Mouse (Mus musculus) forebrain, embryonic 13.5 days (tissue): ENCODE results near the gene Lrrc49. TPM values are rescaled to one million over a fixed set of nuclear protein-coding genes. Genes with fewer than 3 reads are reported as not detected.
A peak's percentile ranks its signal among the peaks of the same experiment; 100 is the strongest.

Experiments
- ATAC-seq: fragments of 200-750 bp; cut with Nextera tagmentation; 2 replicates; pipeline ENCODE4 v1.8.0; 2017
- H3K27ac ChIP-seq: fragments of 300-500 bp; sonication (generic); 2 replicates; pipeline ENCODE4 v1.5.1; 2015; ENCODE audit warnings: inconsistent platforms, mild to moderate bottlenecking, moderate library complexity
- H3K27me3 ChIP-seq: fragments of 300-500 bp; sonication (generic); 2 replicates; pipeline ENCODE4 v1.6.1; 2015; ENCODE audit warnings: mild to moderate bottlenecking, inconsistent platforms
- H3K36me3 ChIP-seq: fragments of 300-500 bp; sonication (generic); 2 replicates; pipeline ENCODE4 v1.6.1; 2015; ENCODE audit warnings: mild to moderate bottlenecking, inconsistent platforms; ENCODE audit not compliant: poor library complexity, severe bottlenecking
- H3K4me1 ChIP-seq: fragments of 300-500 bp; sonication (generic); 2 replicates; pipeline ENCODE4 v1.6.1; 2015; ENCODE audit warnings: inconsistent platforms
- H3K4me2 ChIP-seq: fragments of 300-500 bp; sonication (generic); 2 replicates; pipeline ENCODE4 v1.6.1; 2015; ENCODE audit warnings: inconsistent platforms, mild to moderate bottlenecking, moderate library complexity
- H3K4me3 ChIP-seq: fragments of 300-500 bp; sonication (generic); 2 replicates; pipeline ENCODE4 v1.5.1; 2015; ENCODE audit warnings: mild to moderate bottlenecking, inconsistent platforms
- H3K9ac ChIP-seq: fragments of 300-500 bp; sonication (generic); 2 replicates; pipeline ENCODE4 v1.6.1; 2015; ENCODE audit warnings: mild to moderate bottlenecking, inconsistent platforms
- H3K9me3 ChIP-seq: fragments of 300-500 bp; sonication (generic); replicated peaks from 2 replicates; pipeline ENCODE4 v1.6.1; 2016; ENCODE audit warnings: inconsistent platforms
- WGBS: fragments of 180-500 bp; shearing (Covaris S2); methylation state at CpG from one replicate; pipeline ENCODE4 v1.1.7; 2015; 5-methylcytosine and 5-hydroxymethylcytosine counted together
- polyA plus RNA-seq: library from polyadenylated mRNA; unstranded; fragments of >200 nt; fragmentation: Nextera tagmentation; extraction: Ambion mirVana; gene quantifications from 2 replicates; pipeline ENCODE4 v1.2.1, GENCODE M21; 2015

The Lrrc49 gene
- polyA plus RNA-seq, 1 experiment from 2014 or later: 62.1 TPM

GRCm38 (mm10) chr9:60625895-60626294, 62.1 kb downstream of the Lrrc49 start:
- peaks cover 28% of the 10 kb centered on the region for H3K4me1 ChIP-seq
- H3K4me3 ChIP-seq: no peak overlapping the region
- H3K27ac ChIP-seq: 0 out of 2 replicates have a peak overlapping the region, but pooled peaks have one; percentile 12
- H3K27me3 ChIP-seq: no peaks in the 10 kb centered on the region
- no peaks in the 10 kb centered on the region for H3K36me3 ChIP-seq
- H3K4me2 ChIP-seq: no peak overlapping the region
- ATAC-seq: no peak
- no peak overlapping the region for H3K9ac ChIP-seq
- WGBS: 60% methylated on average over 1 of the region's 2 CpGs
- H3K9me3 ChIP-seq: no peaks in the 10 kb centered on the region

GRCm38 (mm10) chr9:60616946-60617345, 71.0 kb downstream of the Lrrc49 start:
- no peak overlapping the region; the same call in 1 of the 2 replicates for H3K27ac ChIP-seq
- WGBS: 76% methylated on average over 9 of the region's 9 CpGs

GRCm38 (mm10) chr9:60616359-60616758, 71.6 kb downstream of the Lrrc49 start:
- 76% methylated on average over 7 of the region's 7 CpGs for WGBS
- no peak for ATAC-seq
- H3K36me3 ChIP-seq: peaks cover 38% of the 10 kb centered on the region
- peaks cover 3% of the 10 kb centered on the region; the same call in 1 of the 2 replicates for H3K4me1 ChIP-seq
- H3K27me3 ChIP-seq: no peaks in the 10 kb centered on the region
- no peaks in the 10 kb centered on the region for H3K9me3 ChIP-seq
- no peak overlapping the region for H3K4me3 ChIP-seq
- H3K9ac ChIP-seq: no peak overlapping the region
- H3K27ac ChIP-seq: no peak overlapping the region
- no peak overlapping the region for H3K4me2 ChIP-seq

More at GRCm38 (mm10) chr9:60616946-60617345, 71.0 kb downstream of the Lrrc49 start:
- H3K9me3 ChIP-seq: no peaks in the 10 kb centered on the region
- H3K4me2 ChIP-seq: no peak overlapping the region
- H3K4me1 ChIP-seq: peaks cover 3% of the 10 kb centered on the region; the same call in 1 of the 2 replicates
- H3K4me3 ChIP-seq: no peak overlapping the region
- H3K9ac ChIP-seq: no peak overlapping the region
- peaks cover 32% of the 10 kb centered on the region for H3K36me3 ChIP-seq
- no peaks in the 10 kb centered on the region for H3K27me3 ChIP-seq
- ATAC-seq: no peak

GRCm38 (mm10) chr9:60612260-60612659, 75.7 kb downstream of the Lrrc49 start:
- Histone ChIP-seq H3K4me2 (no peak overlapping the region), H3K4me3 (no peak overlapping the region), H3K9ac (no peak overlapping the region), H3K27me3 (no peaks in the 10 kb centered on the region), H3K36me3 (peaks cover 54% of the 10 kb centered on the region), H3K9me3 (no peaks in the 10 kb centered on the region), H3K4me1 (peaks cover 3% of the 10 kb centered on the region; the same call in 1 of the 2 replicates), H3K27ac (no peak overlapping the region)
- WGBS: 95% methylated on average over 2 of the region's 2 CpGs
- no peak for ATAC-seq

- H3K4me2 ChIP-seq: no peak overlapping the region
- no peak for ATAC-seq
- H3K4me1 ChIP-seq: no peaks in the 10 kb centered on the region
- 87% methylated on average over 13 of the region's 13 CpGs for WGBS
- H3K9me3 ChIP-seq: no peaks in the 10 kb centered on the region
- no peak overlapping the region for H3K4me3 ChIP-seq
- H3K9ac ChIP-seq: no peak overlapping the region
- peaks cover 67% of the 10 kb centered on the region for H3K36me3 ChIP-seq
- no peak overlapping the region for H3K27ac ChIP-seq
- no peaks in the 10 kb centered on the region for H3K27me3 ChIP-seq
Observed at GRCm38 (mm10) chr9:60610194-60610593, 77.8 kb downstream of the Lrrc49 start.

GRCm38 (mm10) chr9:60608857-60609256, 79.1 kb downstream of the Lrrc49 start:
- no peak for ATAC-seq
- no peak overlapping the region for H3K4me2 ChIP-seq
- no peak overlapping the region for H3K27ac ChIP-seq
- WGBS: 94% methylated on average over 9 of the region's 9 CpGs
- H3K36me3 ChIP-seq: peaks cover 69% of the 10 kb centered on the region
- H3K4me1 ChIP-seq: no peaks in the 10 kb centered on the region
- no peaks in the 10 kb centered on the region for H3K27me3 ChIP-seq
- H3K4me3 ChIP-seq: no peak overlapping the region
- H3K9me3 ChIP-seq: no peaks in the 10 kb centered on the region
- no peak overlapping the region for H3K9ac ChIP-seq

- 87% methylated on average over 3 of the region's 3 CpGs for WGBS
- H3K9me3 ChIP-seq: no peaks in the 10 kb centered on the region
- H3K4me3 ChIP-seq: no peak overlapping the region
- peaks cover 67% of the 10 kb centered on the region for H3K36me3 ChIP-seq
- ATAC-seq: no peak
- H3K27me3 ChIP-seq: no peaks in the 10 kb centered on the region
- no peak overlapping the region for H3K27ac ChIP-seq
- no peak overlapping the region for H3K4me2 ChIP-seq
- H3K9ac ChIP-seq: no peak overlapping the region
- H3K4me1 ChIP-seq: no peaks in the 10 kb centered on the region
Observed at GRCm38 (mm10) chr9:60608086-60608485, 79.9 kb downstream of the Lrrc49 start.

GRCm38 (mm10) chr9:60604971-60605370, 83.0 kb downstream of the Lrrc49 start:
- no peak overlapping the region for H3K9ac ChIP-seq
- H3K27ac ChIP-seq: no peak overlapping the region
- WGBS: 89% methylated on average over 2 of the region's 2 CpGs
- no peak overlapping the region for H3K4me3 ChIP-seq
- no peaks in the 10 kb centered on the region for H3K4me1 ChIP-seq
- no peaks in the 10 kb centered on the region for H3K27me3 ChIP-seq
- no peak for ATAC-seq
- H3K4me2 ChIP-seq: no peak overlapping the region
- H3K36me3 ChIP-seq: peaks cover 79% of the 10 kb centered on the region
- H3K9me3 ChIP-seq: no peaks in the 10 kb centered on the region

GRCm38 (mm10) chr9:60601936-60602335, 86.0 kb downstream of the Lrrc49 start:
- 89% methylated on average over 10 of the region's 10 CpGs for WGBS
- Histone ChIP-seq H3K27me3 (no peaks in the 10 kb centered on the region), H3K36me3 (peaks cover 77% of the 10 kb centered on the region)

GRCm38 (mm10) chr9:60600273-60600672, 87.7 kb downstream of the Lrrc49 start:
- no peak overlapping the region for H3K9ac ChIP-seq
- H3K9me3 ChIP-seq: no peaks in the 10 kb centered on the region
- no peak overlapping the region for H3K4me2 ChIP-seq
- H3K27me3 ChIP-seq: no peaks in the 10 kb centered on the region
- no peak for ATAC-seq
- peaks cover 81% of the 10 kb centered on the region for H3K36me3 ChIP-seq
- H3K4me3 ChIP-seq: no peak overlapping the region
- H3K4me1 ChIP-seq: no peaks in the 10 kb centered on the region
- 90% methylated on average over 4 of the region's 4 CpGs for WGBS
- no peak overlapping the region for H3K27ac ChIP-seq

More at GRCm38 (mm10) chr9:60601936-60602335, 86.0 kb downstream of the Lrrc49 start:
- Histone ChIP-seq H3K4me3 (no peak overlapping the region), H3K4me2 (no peak overlapping the region), H3K4me1 (no peaks in the 10 kb centered on the region), H3K9me3 (no peaks in the 10 kb centered on the region), H3K9ac (no peak overlapping the region), H3K27ac (no peak overlapping the region)
- ATAC-seq: no peak

- H3K27ac ChIP-seq: no peak overlapping the region
- no peaks in the 10 kb centered on the region for H3K4me1 ChIP-seq
- no peaks in the 10 kb centered on the region for H3K9me3 ChIP-seq
- H3K4me2 ChIP-seq: no peak overlapping the region
- H3K27me3 ChIP-seq: no peaks in the 10 kb centered on the region
- H3K9ac ChIP-seq: no peak overlapping the region
- no peak overlapping the region for H3K4me3 ChIP-seq
- peaks cover 75% of the 10 kb centered on the region for H3K36me3 ChIP-seq
- ATAC-seq: no peak
- 82% methylated on average over 2 of the region's 2 CpGs for WGBS
Observed at GRCm38 (mm10) chr9:60599489-60599888, 88.5 kb downstream of the Lrrc49 start.

GRCm38 (mm10) chr9:60595406-60595805, 92.6 kb downstream of the Lrrc49 start:
- no peak for ATAC-seq
- WGBS: 85% methylated on average over 7 of the region's 7 CpGs
- H3K27me3 ChIP-seq: no peaks in the 10 kb centered on the region
- no peak overlapping the region for H3K27ac ChIP-seq
- H3K4me1 ChIP-seq: no peaks in the 10 kb centered on the region
- peaks cover 78% of the 10 kb centered on the region for H3K36me3 ChIP-seq
- H3K4me3 ChIP-seq: no peak overlapping the region
- H3K4me2 ChIP-seq: no peak overlapping the region
- no peaks in the 10 kb centered on the region for H3K9me3 ChIP-seq
- H3K9ac ChIP-seq: no peak overlapping the region

- no peak for ATAC-seq
- H3K36me3 ChIP-seq: peaks cover 82% of the 10 kb centered on the region
Observed at GRCm38 (mm10) chr9:60592974-60593373, 95.0 kb downstream of the Lrrc49 start.

More at GRCm38 (mm10) chr9:60592974-60593373, 95.0 kb downstream of the Lrrc49 start:
- WGBS: 94% methylated on average over 6 of the region's 6 CpGs
- Histone ChIP-seq H3K4me1 (no peaks in the 10 kb centered on the region), H3K27ac (no peak overlapping the region), H3K27me3 (no peaks in the 10 kb centered on the region), H3K9me3 (no peaks in the 10 kb centered on the region), H3K4me2 (no peak overlapping the region), H3K4me3 (no peak overlapping the region), H3K9ac (no peak overlapping the region)
